Mouse (Mus musculus) C2C12 (cell line): ENCODE results near the gene Ifi35. TPM values are rescaled to one million over a fixed set of nuclear protein-coding genes. Genes with fewer than 3 reads are reported as not detected.

Source experiments
- H3K27me3 ChIP-seq: one replicate; pipeline ENCODE4 v1.6.1; 2011; ENCODE audit not compliant: control insufficient read depth, insufficient read depth, insufficient read length
- H3K36me3 ChIP-seq: one replicate; pipeline ENCODE4 v1.6.1; 2011; ENCODE audit not compliant: control insufficient read depth, insufficient read depth
- H3K4me3 ChIP-seq: one replicate; pipeline ENCODE4 v1.5.1; 2011; ENCODE audit warnings: mild to moderate bottlenecking, control low read depth; ENCODE audit not compliant: poor library complexity, insufficient read depth, severe bottlenecking
- H3K79me2 ChIP-seq: one replicate; pipeline ENCODE4 v1.6.1; 2011; ENCODE audit not compliant: control insufficient read depth, insufficient read depth
- H3K79me3 ChIP-seq: one replicate; pipeline ENCODE4 v1.6.1; 2011; ENCODE audit warnings: low read depth, control low read depth
- H3ac ChIP-seq: one replicate; pipeline ENCODE3; 2011; ENCODE audit warnings: low read depth; ENCODE audit not compliant: control insufficient read depth, insufficient read length
- CEBPB ChIP-seq: IDR thresholded peaks from one replicate; pipeline ENCODE4 v1.6.1; 2011; ENCODE audit warnings: low read depth, mild to moderate bottlenecking, control low read depth, moderate library complexity
- CTCF ChIP-seq: IDR thresholded peaks from one replicate; pipeline ENCODE4 v1.5.1; 2011; ENCODE audit not compliant: control insufficient read depth, insufficient read depth, insufficient read length
- FOSL1 ChIP-seq: IDR thresholded peaks from one replicate; pipeline ENCODE4 v1.8.0; 2011; ENCODE audit warnings: mild to moderate bottlenecking, low read length; ENCODE audit not compliant: poor library complexity, insufficient read depth, severe bottlenecking
- MAX ChIP-seq: IDR thresholded peaks from one replicate; pipeline ENCODE4 v1.6.1; 2011; ENCODE audit warnings: mild to moderate bottlenecking, control low read depth
- MYOD1 ChIP-seq: IDR thresholded peaks from one replicate; pipeline ENCODE4 v1.6.1; 2011; ENCODE audit warnings: low read depth; ENCODE audit not compliant: control insufficient read depth, insufficient read length
- MYOG ChIP-seq: IDR thresholded peaks from one replicate; pipeline ENCODE4 v1.6.1; 2011; ENCODE audit not compliant: control insufficient read depth, insufficient read length; ENCODE audit errors: extremely low read depth
- USF1 ChIP-seq: IDR thresholded peaks from one replicate; pipeline ENCODE4 v1.6.1; 2011; ENCODE audit warnings: low read depth, mild to moderate bottlenecking, control low read depth, moderate library complexity
- polyA plus RNA-seq: library from polyadenylated mRNA; unstranded; fragments of >200 nt; fragmentation: generic; extraction: Trizol; gene quantifications from one replicate; pipeline ENCODE4 v1.2.1, GENCODE M21; 2012; ENCODE audit warnings: missing spikeins

The Ifi35 gene
- polyA plus RNA-seq, 1 experiment = 23.4 TPM

- H3K4me3 ChIP-seq = no peak overlapping the region
- H3ac ChIP-seq = no peak overlapping the region
- H3K27me3 ChIP-seq = no peaks in the 10 kb centered on the region
- no peak for TF ChIP-seq MYOG
- no peak for TF ChIP-seq FOSL1
- TF ChIP-seq CTCF = no peak
- no peak for TF ChIP-seq USF1
- TF ChIP-seq MAX = no peak
- TF ChIP-seq MYOD1 = no peak
- TF ChIP-seq CEBPB = no peak
- no peaks in the 10 kb centered on the region for H3K79me2 ChIP-seq
- no peaks in the 10 kb centered on the region for H3K79me3 ChIP-seq
- peaks cover 25% of the 10 kb centered on the region for H3K36me3 ChIP-seq
These were observed 35.6 kb downstream of the Ifi35 start for GRCm38 (mm10) chr11:101483804-101484203.

GRCm38 (mm10) chr11:101484245-101484644, 36.0 kb downstream of the Ifi35 start:
- no peak for TF ChIP-seq CTCF
- no peak for TF ChIP-seq CEBPB
- TF ChIP-seq USF1 = no peak
- no peak for TF ChIP-seq MAX
- no peak for TF ChIP-seq MYOD1
- TF ChIP-seq MYOG = no peak
- no peak for TF ChIP-seq FOSL1
- H3K36me3 ChIP-seq = peaks cover 29% of the 10 kb centered on the region
- H3K4me3 ChIP-seq = no peak overlapping the region
- H3K27me3 ChIP-seq = no peaks in the 10 kb centered on the region
- H3K79me2 ChIP-seq = no peaks in the 10 kb centered on the region
- H3K79me3 ChIP-seq = no peaks in the 10 kb centered on the region
- H3ac ChIP-seq = no peak overlapping the region

- Histone ChIP-seq H3K79me3 (no peaks in the 10 kb centered on the region), H3K79me2 (no peaks in the 10 kb centered on the region), H3K4me3 (no peak overlapping the region), H3ac (no peak overlapping the region), H3K27me3 (no peaks in the 10 kb centered on the region), H3K36me3 (peaks cover 35% of the 10 kb centered on the region)
- TF ChIP-seq MAX (no peak), MYOG (no peak), CEBPB (no peak), CTCF (no peak), USF1 (no peak), MYOD1 (no peak), FOSL1 (no peak)
These were observed 36.6 kb downstream of the Ifi35 start for GRCm38 (mm10) chr11:101484814-101485213.

DNA sequence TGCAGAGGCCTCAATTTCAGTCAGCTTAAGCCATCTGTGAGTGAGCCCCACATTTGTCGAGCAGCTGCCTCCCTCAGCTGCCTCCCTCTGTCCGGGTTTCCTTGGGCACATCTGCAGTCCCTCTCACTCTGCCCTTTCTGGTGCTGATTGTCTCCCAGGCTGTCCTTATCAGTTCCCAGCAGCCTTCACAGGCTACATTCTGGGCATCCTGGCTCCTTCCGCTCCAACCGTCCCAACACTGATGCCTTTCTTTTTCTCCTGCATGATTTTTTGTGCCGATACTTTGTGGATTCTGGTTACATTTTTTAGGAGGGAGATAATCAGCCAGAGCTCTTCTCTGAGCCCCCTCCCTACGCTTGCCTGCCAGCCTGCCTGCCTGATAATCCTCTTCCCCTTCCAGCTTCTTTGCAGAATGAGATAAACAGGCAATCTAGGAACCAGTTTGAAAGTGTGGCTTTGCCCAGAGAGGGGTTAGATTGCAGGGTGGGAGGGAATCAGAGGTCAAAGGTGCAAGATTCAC, 37.4 kb downstream of the Ifi35 start:
- no peaks in the 10 kb centered on the region for H3K79me2 ChIP-seq
- TF ChIP-seq CEBPB = no peak
- no peak for TF ChIP-seq USF1
- no peak for TF ChIP-seq MYOD1
- TF ChIP-seq CTCF = no peak
- no peak for TF ChIP-seq MAX
- no peak for TF ChIP-seq FOSL1
- TF ChIP-seq MYOG = no peak

GRCm38 (mm10) chr11:101486126-101486525, 37.9 kb downstream of the Ifi35 start:
- H3ac ChIP-seq = no peak overlapping the region
- H3K36me3 ChIP-seq = peaks cover 42% of the 10 kb centered on the region
- no peak for TF ChIP-seq MAX
- no peaks in the 10 kb centered on the region for H3K27me3 ChIP-seq
- H3K79me2 ChIP-seq = no peaks in the 10 kb centered on the region
- no peak overlapping the region for H3K4me3 ChIP-seq
- H3K79me3 ChIP-seq = no peaks in the 10 kb centered on the region

More for the DNA sequence above, 37.4 kb downstream of the Ifi35 start:
- H3K4me3 ChIP-seq = no peak overlapping the region
- H3K27me3 ChIP-seq = no peaks in the 10 kb centered on the region
- H3K79me3 ChIP-seq = no peaks in the 10 kb centered on the region
- H3ac ChIP-seq = no peak overlapping the region
- H3K36me3 ChIP-seq = peaks cover 42% of the 10 kb centered on the region

DNA sequence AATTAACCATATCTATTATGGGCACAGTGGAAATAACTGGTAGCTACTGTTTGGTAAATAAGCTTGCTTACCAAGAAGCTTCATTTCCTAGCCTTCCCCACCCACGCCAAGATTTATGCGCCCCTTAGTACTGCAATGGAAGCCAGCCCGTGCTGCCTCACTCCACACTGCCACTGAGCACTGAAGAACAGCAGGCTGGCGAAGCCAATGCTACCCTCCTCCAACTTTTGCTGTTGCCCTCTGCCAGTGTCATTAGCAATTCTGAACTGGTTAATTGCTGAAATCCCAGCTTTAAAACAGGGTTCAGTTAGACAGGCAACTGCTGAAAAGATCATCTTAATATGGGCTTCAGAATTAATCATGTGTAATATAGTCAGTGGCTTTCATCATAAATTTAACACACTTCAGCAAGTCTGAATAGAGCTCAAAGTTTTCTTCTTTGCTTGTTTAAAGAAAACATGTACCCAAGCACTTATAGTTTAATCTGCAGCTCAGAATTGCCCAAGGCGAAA, 58.1 kb downstream of the Ifi35 start:
- peaks cover 82% of the 10 kb centered on the region for H3K36me3 ChIP-seq
- no peak for TF ChIP-seq MYOD1
- TF ChIP-seq CTCF = no peak
- TF ChIP-seq MAX = no peak
- TF ChIP-seq MYOG = no peak
- TF ChIP-seq USF1 = no peak
- no peak for TF ChIP-seq FOSL1
- TF ChIP-seq CEBPB = no peak

More for the DNA sequence above, 58.1 kb downstream of the Ifi35 start:
- Histone ChIP-seq H3K79me2 (no peaks in the 10 kb centered on the region), H3K79me3 (no peaks in the 10 kb centered on the region), H3K27me3 (no peaks in the 10 kb centered on the region), H3K4me3 (no peak overlapping the region), H3ac (no peak overlapping the region)
